Mouse (Mus musculus) adrenal gland, postnatal 25 days (tissue): ENCODE results near the gene Rubcnl. TPM values are rescaled to one million over a fixed set of nuclear protein-coding genes. Genes with fewer than 3 reads are reported as not detected.

Experiments used
- DNase-seq: peaks from one replicate; pipeline ENCODE4 v3.0.0; 2021; ENCODE audit warnings: mixed read lengths
- total RNA-seq: library from RNA; stranded (reverse); gene quantifications from 2 replicates; pipeline ENCODE4 v1.2.3, GENCODE M21; 2021

Gene Rubcnl
- total RNA-seq, 1 experiment from 2014 or later = 0.58 TPM

DNA sequence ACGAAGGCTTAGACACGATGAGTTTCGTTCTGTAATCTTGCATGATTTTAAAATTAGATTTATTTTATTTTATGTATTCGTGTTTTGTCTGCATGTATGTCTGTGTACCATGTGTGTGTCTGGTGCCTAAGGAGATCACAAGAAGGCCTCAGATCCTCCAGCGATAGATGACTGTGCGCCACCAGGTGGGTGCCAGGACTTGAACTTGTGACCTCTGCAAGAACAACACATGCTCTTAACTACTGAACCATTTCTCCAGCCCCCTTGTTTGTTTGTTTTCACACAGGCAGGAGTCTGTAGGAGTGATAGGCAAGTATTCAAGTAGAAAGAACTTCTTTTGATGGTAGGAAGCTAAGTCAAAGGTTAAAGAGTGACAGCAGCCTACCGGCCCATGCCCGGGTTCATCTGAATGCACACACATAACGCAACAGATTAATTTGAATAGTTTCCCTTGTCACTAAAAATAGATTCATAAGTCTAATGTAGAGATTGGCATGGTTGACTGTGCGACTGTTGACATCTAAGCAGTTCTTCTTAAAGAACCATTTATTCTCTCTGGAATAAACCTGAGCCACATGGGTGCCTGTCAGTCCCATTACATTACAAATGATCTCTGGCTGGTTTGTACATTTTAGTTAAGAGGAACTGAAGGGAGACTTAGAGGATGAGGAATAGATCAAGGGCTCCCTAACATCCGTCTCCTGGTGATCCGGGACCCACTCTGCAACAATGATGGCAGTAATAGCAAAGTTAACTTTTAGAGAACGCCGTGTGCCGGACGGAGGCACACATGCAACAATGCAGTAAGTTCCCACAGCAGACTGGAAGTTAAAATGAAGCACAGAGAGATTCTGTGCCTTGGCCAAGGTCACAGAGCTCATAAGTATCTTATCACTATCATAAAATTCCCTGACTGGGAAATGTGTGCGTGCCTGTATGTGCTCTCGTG, 2.3 kb downstream of the Rubcnl start:
- no peak for DNase-seq

DNA sequence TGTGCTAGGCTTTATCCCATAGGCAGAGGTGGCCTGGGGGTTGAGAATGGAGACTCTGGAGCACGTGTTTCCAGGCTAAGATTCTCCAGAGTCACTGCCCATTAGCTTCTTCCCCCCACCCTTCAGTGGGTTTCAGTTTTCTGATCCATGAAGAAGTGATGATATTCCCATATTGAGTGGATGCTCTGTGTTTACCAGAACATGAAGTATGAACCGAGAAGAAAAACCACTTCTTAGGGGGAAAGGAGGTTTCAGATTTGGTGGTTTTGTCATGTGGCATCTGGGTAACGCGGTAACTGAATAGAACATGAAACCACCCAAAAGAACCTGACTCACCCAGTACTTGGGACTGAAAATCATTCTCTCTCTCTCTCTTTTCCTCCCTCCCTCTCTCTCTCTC, 3.0 kb downstream of the Rubcnl start:
- DNase-seq = no peak

DNA sequence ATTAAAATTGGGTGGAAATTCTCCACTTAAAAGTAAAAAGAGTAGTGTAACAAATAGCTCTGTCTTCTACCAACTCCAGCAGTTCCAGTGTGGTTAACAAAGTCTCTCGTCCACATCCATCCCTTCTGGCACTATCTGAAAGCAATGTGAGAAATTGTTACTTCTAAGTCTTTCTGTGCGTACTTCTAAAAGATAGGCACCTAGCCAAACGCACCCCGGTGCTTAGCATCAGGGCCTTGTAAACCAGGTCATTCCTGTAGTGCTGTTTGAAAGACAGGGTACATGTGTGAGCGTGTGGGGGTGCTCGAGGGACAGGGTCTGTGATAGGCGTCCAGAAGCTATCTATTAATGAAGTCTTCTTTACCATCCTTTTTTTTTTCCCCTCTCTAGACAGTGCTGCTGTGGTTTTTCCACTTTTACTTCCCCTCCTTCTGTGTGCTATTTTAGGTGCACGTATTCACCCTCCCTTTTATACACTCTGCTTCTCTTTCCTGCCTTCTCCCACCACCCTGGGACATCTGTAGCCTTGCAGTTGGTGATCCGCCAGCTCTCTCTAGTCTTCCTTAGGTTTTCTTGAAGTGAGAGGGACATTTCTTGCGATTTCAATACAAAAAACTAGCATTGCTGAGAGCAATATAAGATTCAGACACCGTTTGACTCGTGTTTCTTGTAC, 4.9 kb downstream of the Rubcnl start:
- DNase-seq = no peak

DNA sequence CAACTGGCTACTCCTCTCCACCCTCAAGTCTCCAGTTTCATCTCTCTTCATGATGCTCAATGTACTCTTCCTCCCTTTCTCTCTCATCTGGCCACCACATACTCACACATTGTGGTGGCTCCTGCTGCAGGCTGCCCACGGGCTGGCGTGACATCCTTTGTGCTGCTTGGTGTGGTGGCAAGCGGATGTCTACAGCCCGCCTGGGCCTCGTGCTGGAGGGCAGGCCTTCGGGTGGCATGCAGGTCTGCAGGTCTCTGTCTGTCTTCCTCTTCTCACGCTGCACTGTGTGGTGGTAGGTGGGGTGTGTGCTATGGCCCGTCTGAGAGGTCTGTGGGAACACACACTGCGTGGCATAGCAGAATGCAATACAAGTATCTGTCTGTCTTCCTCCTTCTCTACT, 6.7 kb downstream of the Rubcnl start:
- no peak for DNase-seq

DNA sequence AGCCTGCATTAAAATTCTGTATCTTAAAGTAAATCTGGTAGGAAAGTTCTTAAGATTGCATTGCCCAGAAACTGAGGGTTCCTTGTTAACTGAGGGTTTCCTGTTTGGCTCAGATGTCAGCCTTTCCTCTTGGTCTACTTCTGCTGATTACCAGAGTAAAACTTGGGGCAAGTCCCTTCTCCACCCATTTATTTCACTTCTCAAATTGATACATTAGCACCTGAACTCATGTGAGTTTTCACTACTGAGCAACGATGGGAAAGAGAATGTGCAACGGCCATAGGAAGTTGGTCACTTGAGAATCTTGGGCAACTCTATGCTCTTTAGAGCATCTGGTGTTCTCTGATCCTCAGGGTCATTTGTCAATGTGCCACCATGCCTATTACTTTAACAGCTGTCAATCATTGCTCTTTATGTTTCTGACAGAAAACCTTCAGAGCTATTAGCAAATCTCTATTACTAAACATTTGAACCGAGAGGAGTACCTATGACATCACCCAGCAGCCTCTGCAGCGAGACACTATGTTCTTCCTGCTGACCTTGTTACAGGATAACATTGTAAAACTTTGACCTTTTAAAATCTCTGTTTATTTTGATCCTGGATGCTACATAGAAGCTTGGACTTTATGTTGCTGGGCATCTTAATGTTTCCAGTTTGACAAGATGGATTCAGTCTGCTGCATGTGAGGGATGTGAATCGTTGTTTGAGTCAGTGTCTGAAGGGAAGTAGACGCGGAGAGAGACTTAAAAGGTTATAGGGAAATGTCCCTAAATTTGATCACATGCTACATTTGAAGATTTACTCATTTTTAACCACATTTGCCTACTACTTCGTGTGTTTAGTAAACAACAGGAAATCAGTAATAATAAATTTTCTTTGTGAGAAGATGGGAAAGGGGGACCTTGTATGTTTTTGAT, 9.2 kb downstream of the Rubcnl start:
- no peak for DNase-seq

DNA sequence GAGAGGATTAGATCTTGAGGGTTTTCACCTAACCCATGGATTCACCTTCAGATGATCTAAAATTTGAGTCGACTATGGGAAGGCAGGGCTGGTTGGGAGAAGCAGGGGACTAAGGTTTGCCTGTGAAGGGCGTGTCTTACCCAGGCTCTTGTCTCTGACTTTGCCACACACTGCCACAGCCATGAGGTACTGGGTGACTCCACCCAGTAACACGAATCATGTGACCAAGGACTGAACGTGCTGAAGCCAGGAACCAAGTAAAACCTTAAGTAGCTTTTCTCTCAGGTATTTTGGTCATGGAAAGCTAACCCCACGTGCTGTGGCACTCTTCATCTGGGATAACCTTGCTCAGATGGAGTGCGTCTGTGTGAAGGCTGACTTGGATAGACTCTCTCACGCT, 14.9 kb downstream of the Rubcnl start:
- DNase-seq = no peak

DNA sequence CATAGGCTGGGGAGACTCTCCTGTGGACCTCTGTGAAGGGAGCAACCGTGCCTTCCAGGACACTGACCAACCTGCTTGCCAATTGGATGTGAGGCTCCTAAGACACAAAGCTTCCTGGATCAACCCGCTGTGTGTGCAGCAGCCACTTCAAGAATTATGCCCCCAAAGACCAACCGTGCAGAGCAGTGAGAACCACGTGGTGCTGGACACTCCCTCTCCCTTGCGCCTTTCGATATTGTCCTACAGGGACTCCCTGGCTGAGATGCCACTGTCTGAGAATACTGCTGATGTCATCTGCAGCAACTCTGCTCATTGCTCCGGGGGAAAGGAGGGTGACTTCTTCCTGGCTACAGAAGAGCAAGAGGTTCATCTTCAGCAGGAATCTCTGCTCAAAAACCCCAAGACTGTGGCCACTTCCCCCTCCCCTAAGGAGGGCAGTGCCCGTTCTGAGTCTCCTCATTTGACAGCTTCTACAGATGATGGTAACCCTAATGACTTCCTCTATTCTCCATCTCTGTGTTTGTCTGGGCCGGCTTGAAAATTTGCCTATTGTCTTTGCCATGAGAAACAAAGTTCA, 16.3 kb downstream of the Rubcnl start:
- DNase-seq = no peak

DNA sequence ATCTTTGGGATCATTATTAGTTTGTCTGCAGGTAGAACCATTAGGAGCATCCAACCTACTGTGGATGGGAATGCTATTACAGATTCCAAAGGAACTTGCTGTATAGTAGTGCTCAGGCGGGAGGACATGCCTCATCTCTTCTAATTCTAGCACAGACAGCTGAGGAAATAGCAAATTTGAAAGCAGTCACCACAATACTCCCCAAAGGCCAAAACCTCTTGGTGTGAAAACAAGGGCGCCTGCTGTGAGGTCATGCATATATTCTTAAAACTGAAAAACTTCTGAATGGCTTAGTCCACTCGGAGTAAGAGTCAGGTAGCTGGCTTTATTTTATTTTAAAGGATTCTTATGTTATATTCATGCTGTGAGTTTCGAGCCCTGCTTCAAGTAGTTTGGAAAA, 16.9 kb downstream of the Rubcnl start:
- no peak for DNase-seq

DNA sequence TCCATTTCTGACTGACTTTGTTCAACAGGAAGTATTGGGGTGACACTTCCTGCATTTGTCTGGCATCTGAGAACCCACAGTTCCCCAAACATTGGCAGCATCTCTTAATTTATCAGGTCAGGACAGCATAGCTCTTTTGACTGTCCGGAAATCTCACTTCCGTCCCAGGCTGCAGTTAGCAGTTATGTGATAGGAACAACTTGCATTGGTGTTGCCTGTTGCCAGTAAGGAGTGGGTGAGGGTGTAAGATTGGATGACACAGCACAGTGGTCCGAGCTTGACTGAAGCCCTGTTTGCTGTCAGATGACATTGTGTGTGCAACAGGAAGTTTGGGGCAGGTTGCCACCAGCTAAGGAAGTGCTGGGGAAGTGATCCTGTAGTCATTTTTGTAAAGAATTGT, 18.4 kb downstream of the Rubcnl start:
- no peak for DNase-seq

DNA sequence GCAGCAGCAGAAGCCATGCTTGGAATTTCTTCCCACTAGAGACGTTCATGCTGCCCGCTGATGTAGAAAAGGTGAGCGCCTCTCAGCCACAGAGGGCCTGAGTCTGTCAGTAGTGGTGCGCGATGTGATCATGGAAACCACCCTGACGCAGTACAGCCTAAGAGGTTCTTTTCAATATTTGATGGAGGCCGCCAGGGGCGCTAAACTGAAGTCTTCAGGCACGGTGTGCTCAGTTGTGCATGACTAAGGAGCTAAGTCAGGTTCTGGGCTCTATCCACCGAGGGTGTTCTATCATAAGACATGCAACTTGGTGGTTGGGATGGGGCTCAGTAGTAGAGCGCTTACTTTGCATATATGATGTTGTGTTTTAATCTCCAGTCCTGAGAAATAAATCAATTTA, 19.6 kb downstream of the Rubcnl start:
- DNase-seq = no peak

DNA sequence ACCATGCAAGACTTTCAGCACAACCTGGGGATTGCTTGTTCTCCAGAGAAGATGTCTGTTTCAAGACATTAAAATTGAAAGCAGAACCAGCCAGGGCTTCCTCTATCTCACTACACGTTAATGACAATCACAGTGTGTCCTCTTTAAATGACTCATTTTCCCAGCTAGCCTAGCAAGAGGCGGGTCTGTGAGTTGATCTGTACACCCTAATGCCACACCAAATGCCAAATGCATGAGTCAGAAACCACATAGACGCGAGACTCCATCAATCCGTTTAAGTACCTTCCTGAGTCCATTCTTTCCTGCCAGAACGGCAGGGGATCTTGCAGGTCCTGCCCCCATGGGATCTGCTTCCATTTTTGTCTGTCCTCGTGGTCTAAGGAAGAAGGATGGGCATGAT, 29.4 kb downstream of the Rubcnl start:
- DNase-seq = no peak

DNA sequence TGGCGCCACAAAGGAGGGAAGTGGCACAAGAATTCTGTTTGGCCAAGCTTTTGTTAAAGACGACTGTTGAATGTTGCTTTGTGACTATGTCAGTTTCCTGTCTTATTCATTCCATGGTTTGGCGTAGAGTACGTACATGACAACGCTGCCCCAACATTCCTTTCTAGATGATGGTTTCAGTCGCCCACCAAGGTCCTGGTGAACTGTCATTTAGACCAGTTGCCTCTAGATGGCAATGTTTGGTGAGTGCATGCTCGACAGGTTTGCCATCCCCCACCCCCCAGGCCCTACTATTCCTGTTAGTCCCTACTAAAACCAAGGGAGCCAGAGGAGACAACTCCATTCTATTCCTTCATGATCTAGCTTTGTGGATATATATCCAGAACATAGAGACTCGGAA, 36.6 kb downstream of the Rubcnl start:
- no peak for DNase-seq

DNA sequence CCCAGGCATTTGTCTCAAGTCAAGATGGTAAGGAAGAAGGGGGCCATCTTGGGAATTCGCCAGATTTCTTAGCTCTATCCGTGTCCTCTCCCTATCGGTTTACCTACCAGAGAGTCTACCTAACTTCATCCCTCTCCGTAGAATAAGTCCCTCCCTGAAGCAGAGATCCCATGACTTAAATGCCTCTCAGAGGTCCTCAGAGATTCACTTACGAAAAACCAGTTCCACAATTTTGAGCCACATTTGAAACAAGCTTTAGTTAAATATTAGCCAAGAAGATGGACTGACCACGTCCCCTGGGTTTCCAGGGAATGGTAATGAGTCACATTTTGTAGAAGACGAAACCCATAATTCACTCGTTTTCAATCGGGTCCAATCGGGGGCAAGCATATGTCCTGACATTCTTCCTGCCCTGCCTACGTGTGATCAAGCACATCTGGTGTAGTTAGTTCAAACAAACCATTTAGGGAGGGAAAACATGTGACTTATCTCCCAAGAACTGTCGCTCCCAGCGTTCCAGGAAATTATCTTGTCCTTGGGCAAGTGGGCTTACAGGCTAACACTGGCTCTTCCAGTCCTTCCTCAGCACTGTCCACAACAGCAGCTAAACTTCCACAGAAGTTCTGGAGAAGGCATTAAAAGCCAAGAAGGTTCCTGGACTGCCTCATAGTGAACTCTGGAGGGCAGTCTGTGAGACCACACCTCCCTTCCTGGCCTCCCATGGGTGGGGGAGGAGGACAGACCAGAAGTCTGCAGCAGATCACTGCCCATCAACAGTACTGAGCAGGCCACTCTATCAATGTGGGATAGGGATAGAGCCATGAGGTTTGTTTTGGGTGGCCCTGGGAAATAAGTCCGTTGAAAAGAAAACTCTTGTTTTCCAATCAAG, 38.9 kb downstream of the Rubcnl start:
- DNase-seq = no peak

DNA sequence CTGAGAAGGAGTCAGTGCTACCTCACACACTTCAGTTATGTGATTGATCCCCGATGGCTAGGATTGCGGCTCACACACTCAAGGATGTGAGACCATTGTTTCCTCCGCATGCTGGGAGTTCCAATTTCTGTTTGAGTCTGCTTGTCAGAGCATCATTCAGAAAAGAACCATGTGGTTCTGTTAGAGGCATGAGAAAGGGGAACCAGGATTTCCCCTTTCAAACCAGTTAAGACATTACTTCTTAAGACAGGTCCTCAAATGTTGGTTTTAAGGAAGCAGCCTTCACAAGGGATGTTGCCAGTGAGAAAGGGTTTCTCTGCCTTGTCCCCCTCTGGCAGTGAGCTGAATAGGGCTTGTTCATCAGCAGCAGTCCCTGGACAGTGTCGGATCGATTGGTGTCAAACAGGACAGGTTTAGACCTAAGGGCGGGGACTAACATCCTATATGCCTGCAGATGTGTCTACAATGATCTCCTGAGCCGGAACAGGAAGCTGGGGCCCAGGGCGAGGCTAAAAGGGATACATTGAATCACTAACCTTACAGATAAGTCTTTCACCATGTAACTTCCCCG, 41.1 kb downstream of the Rubcnl start:
- DNase-seq = no peak

DNA sequence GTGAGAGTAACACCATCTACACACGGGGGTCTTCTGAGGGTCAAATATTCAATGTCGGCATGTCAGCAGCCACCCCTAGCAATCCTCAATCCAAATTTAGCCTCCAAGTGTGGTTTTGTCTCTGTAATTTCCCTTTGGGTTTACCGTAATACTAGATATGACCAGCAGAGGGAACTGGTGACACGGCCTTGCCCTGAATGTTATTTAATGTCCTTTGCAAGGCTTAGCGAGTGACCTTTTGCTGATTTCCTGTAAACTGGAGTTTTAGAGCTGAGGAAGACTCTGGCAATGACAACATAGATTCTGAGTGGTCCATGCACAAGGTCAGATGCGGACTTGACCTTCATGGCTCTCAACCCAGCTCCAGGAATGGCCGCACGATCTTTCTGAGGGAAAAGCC, 44.7 kb downstream of the Rubcnl start:
- no peak for DNase-seq

DNA sequence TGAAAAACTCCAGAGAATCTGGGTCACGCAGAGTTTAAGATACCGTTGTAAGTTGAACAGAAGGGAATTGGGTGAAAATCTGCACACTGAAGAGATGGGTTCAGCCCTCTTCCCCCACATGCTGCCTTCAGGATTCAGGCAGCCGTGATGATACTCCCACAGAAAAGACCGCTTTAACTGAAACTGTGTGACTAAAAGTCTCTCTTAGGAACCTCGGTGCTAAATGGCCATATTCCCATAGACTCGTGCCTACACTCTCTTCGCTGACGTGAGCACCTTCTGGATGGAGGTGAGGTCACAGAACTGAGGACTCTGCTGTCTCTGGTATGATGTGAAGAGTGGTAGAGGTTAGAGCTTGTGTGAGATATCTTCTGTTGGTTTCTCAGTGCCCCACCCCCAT, 48.1 kb downstream of the Rubcnl start:
- DNase-seq = no peak

DNA sequence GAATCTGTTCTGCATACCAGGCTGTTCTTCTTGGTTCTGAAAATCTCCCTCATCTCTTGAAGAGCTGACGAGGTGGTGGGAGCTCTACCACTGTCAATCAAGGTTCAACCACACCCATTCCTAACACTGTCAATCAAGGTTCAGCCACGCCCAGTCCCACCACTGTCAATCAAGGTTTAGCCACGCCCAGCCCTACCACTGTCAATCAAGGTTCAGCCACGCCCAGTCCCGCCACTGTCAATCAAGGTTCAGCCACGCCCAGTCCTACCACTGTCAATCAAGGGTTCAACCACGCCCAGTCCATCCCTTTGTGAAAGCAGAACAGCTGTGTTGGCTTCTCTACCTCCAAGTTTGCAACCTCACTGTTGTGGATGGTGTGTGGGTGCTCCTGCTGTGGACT, 48.7 kb downstream of the Rubcnl start:
- no peak for DNase-seq

DNA sequence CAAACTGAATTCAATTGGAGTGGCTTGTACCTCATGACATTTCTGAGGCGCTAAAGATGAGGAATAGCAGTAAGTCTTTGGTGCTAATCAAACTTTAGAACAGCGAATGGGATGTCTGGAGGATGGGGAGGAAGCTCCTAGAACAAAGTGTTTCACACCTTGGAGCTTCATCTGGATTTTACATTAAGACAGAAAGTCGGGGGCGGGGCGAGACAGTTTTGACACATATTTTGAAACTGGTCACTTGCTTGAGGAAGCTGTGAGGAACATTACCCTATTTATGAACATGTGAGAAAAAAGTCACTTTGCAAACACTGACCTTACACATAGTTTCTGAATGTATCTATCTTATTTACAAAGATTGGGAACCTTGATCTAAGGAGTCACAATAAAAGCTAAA, 49.4 kb downstream of the Rubcnl start:
- no peak for DNase-seq

DNA sequence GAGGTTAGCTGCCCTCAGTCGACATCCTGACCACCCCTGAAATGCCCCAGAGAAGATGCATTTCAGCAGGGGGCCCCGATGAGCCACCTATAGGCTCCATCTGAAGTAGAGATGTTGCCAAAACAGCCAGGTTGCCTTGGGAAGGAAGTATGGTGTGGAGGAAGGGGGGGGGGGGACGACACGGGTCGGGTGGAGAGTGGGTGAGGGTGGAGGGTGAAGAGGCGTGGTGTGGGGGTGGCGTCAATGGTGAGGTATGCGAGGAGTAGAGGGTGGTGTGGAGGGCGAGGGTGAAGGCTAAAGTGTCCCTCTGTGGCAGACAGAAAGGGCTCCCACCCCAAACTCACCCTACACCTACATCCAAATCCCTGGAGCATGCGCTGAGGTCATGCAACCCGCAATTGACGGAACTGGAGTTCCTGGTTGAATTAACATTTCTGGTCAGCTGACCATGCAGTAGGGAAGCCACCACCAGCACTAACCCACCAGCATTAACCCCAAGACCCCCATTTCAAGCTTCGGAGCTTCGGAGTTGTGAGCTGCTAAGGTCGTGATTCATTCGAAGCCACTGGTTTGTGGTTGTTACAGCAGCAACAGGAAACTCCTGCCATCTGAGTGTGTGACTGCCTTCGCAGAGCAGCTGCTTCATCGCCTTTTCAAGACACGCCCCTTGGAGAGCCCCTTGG, 52.7 kb downstream of the Rubcnl start:
- DNase-seq = no peak

DNA sequence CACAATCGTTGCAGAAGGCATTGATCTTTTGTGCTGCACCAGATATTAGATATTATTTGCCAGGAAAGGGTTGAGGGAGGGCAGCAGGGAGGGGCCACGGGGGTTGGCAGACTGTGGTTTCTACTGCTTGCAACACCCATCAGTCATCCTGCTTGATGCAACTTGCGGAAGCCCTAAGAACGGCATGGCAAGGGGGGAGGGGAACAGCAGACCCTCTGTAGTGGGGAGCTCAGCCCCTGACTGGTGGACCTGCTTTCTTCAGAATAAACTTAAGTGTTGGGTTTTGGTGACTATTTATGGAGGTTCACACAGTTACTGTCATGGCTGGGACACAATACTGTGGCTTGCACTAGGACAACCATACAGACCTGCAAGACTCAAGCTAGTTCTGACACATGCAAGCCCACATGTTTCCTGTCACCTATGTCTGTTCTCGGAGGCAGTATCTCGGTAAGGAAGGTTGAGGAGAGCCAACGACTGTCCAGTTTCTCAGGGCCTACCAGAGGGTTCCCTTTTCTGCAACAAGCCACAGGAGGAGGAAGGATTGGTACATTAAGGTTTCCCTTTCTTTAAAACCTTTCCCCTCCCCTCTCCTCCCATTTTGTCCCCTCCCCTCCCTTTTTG, 53.6 kb downstream of the Rubcnl start:
- no peak for DNase-seq
